Mouse (Mus musculus) NIH3T3 (cell line): Measurements from ENCODE around the gene Fam8a1.

ENCODE experiments used
- DNase-seq: peaks from one replicate; pipeline ENCODE4 v3.0.0-alpha.2; 2012; ENCODE audit warnings: low read depth

The Fam8a1 gene

DNA sequence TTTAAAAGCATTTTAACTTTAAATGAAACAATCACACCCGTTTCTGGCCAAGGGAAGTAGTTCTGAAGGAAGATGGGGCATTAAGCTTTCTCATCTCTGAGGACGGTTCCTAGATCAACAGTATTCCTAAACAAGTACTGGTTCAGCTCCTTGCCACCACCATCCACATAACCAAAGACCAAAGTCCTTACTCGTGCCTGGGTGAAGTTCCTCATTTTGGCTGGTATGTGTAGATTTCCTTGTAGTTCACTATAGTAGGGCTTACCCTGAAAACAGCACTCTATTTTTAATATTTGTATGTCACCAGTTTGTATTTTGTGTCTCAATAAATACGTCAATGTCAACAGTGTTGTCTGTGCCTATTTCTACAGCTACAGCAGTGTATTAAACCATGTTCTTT lies 8.4 kb downstream of the Fam8a1 start:
- DNase-seq = no peak

- no peak for DNase-seq
These were observed 13.6 kb downstream of the Fam8a1 start for GRCm38 (mm10) chr13:46682921-46683320.

GRCm38 (mm10) chr13:46683370-46683769 lies 14.0 kb downstream of the Fam8a1 start:
- no peak for DNase-seq

- DNase-seq = no peak
These were observed 21.4 kb downstream of the Fam8a1 start for GRCm38 (mm10) chr13:46690559-46691241.

GRCm38 (mm10) chr13:46695296-46695908 lies 26.1 kb downstream of the Fam8a1 start:
- DNase-seq = no peak

GRCm38 (mm10) chr13:46695932-46696331 lies 26.6 kb downstream of the Fam8a1 start:
- no peak for DNase-seq

- DNase-seq = no peak
These were observed 27.5 kb downstream of the Fam8a1 start for GRCm38 (mm10) chr13:46696788-46697187.

GRCm38 (mm10) chr13:46699372-46699771 lies 30.1 kb downstream of the Fam8a1 start:
- DNase-seq = no peak

DNA sequence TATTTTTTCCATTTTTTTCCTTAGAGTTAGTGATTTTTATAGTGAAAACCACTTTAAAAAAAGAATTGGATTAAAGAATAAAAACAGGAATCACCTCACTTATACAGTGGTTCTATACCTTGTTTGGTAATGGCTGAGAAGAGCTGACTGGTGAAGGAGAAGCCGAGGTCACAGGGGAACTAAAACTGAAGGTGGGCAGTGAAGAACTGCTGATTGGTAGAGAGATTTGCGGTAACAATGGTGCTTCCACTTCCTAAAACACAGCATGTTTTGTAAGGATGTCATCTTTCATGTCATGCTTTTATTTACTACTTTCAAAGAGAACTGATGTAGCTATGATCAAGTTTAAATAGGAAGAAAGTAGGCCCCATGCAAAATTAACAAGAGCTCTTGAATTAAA lies 32.2 kb downstream of the Fam8a1 start:
- no peak for DNase-seq

DNA sequence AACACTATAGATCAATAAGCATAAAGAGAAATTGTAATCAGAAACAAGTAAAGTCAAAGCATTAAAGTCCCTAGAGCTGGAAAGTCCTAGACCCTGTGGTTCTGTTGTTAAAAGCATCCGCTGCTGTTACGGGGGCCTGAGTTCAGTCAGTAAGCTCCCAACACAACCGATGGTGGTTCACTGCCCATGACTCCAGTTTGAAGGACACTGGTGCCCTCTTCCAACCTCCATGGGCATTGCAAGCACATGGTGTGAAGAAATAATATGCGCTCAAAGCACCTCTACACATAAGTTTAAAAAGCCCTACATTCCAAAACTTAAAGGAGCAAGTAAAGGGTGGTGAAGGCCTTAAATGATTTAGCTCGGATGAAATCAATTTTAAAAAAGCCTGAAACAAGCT lies 33.8 kb downstream of the Fam8a1 start:
- DNase-seq = peak; percentile 4

DNA sequence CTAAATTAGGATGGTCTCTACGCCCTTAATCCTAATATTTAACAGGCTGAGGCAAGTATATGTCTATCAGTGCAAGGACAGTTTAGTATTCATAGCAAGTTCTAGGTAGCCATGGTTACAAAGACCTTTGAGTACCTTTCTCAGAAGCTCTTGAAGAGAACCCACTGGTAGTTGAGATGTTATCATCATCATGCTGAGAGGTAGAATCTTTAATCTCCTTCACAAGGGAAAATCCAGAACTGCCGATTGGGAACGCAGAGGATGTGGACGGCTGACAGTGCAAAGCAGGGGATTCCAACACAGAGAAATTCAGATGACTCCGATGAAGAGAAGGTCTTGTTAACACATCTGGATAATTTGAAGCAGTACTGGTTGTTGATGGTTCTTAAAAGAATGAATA lies 44.2 kb downstream of the Fam8a1 start:
- DNase-seq = no peak

GRCm38 (mm10) chr13:46715976-46716639 lies 46.8 kb downstream of the Fam8a1 start:
- peak; percentile 73 for DNase-seq

- DNase-seq = no peak
These were observed 49.6 kb downstream of the Fam8a1 start for GRCm38 (mm10) chr13:46718893-46719400.

- no peak for DNase-seq
These were observed 51.7 kb downstream of the Fam8a1 start for GRCm38 (mm10) chr13:46721009-46721408.

GRCm38 (mm10) chr13:46724371-46724770 lies 55.0 kb downstream of the Fam8a1 start:
- peak; percentile 65 for DNase-seq

DNA sequence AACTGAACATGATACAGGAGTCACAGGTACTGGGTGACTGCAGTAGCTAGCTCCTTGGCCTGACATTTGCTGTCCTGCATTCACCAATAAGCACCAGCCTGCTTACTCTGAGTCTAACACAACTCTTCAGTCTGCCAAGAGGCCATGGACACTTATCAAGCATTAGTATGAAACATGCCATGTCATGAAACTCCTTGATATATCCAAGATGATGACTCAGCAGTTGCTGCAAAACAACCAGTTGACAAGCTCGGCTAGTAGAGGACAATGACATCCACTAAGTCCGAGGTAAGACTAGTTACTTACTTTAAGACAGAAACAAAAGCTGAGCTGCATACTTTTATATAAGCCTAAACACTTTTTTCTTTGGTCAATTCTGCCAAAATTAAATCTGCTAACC lies 55.9 kb downstream of the Fam8a1 start:
- peak; percentile 38 for DNase-seq

GRCm38 (mm10) chr13:46726288-46727037 lies 57.1 kb downstream of the Fam8a1 start:
- DNase-seq = peak; percentile 60

- DNase-seq = peak; percentile 69
These were observed 57.9 kb downstream of the Fam8a1 start for GRCm38 (mm10) chr13:46727038-46727836.
